Mouse (Mus musculus) testis, adult 2 months (tissue): ENCODE measurements around the gene Ift20.

Experiments used
- CTCF ChIP-seq: fragments of 200-500 bp; IDR thresholded peaks from 2 replicates; pipeline ENCODE4 v1.5.1; 2012; ENCODE audit warnings: low read depth, mild to moderate bottlenecking, inconsistent platforms, low read length, moderate library complexity; ENCODE audit not compliant: control insufficient read depth, insufficient read depth, insufficient replicate concordance
- POLR2A ChIP-seq: fragments of 200-500 bp; IDR thresholded peaks from 2 replicates; pipeline ENCODE4 v1.6.1; 2012; ENCODE audit warnings: low read depth, mild to moderate bottlenecking, inconsistent platforms, low read length, moderate library complexity; ENCODE audit not compliant: control insufficient read depth

- TF ChIP-seq CTCF = no peak
- no peak for TF ChIP-seq POLR2A
Observed at GRCm38 (mm10) chr11:78524838-78525237, 11.3 kb upstream of the Ift20 start.
